Mouse (Mus musculus): ENCODE results near the gene Plscr3. TPM values are rescaled to one million over a fixed set of nuclear protein-coding genes. Genes with fewer than 3 reads are reported as not detected.
A peak's percentile ranks its signal among the peaks of the same experiment; 100 is the strongest.

The Plscr3 gene
- total and polyA plus RNA-seq, 3 experiments, result 2.5 to 15.3 (median 2.9) TPM

- peak; percentile 43 for TF ChIP-seq HCFC1 (IDR thresholded peaks at IDR 0.05; ENCODE audit: low read depth, low read length)
- TF ChIP-seq CHD1 (IDR thresholded peaks at IDR 0.05; ENCODE audit: low read depth, low read length), result no peak; the same call in 1 of the 2 replicates
- no peak for TF ChIP-seq GABPA (IDR thresholded peaks at IDR 0.05; ENCODE audit: insufficient replicate concordance, low read depth, low read length)
- TF ChIP-seq CTCF (conservative IDR thresholded peaks at IDR 0.05 in 1 of 2, IDR thresholded peaks at IDR 0.05 in 1 of 2; ENCODE audit: low read depth in 2 of 2, low read length in 2 of 2), result peak in 1 of 2 experiments; percentile 98; a peak in 2 of 4 replicates
- peak; percentile 60 for TF ChIP-seq SIN3A (IDR thresholded peaks at IDR 0.05; ENCODE audit: low read length)
- peak; percentile 63 for TF ChIP-seq TCF12 (IDR thresholded peaks at IDR 0.05; ENCODE audit: low read depth, low read length)
- TF ChIP-seq TBP (conservative IDR thresholded peaks at IDR 0.05; ENCODE audit: low read depth, low read length), result no peak
- no peak for TF ChIP-seq PAX5 (IDR thresholded peaks at IDR 0.05; ENCODE audit: low read length)
- TF ChIP-seq MYC (IDR thresholded peaks at IDR 0.05; ENCODE audit: low read depth, low read length), result peak; percentile 84; the same call in 1 of the 2 replicates
- no peak for TF ChIP-seq EP300 (IDR thresholded peaks at IDR 0.05; ENCODE audit: low read length)
These were observed 42.2 kb upstream of the Plscr3 start (continued) for GRCm38 (mm10) chr11:69803786-69804651.

- no peak overlapping the region for H3K27ac ChIP-seq (ENCODE audit: insufficient read depth, low read depth)
- H3K27me3 ChIP-seq (replicated peaks), result peaks cover 55% of the 10 kb centered on the region
- no peak overlapping the region for H3K4me2 ChIP-seq (ENCODE audit: insufficient read depth, low read depth, poor library complexity, severe bottlenecking)
- no peak overlapping the region for H3K9ac ChIP-seq (ENCODE audit: insufficient read depth, low read depth)
- DNase-seq (ENCODE audit: extremely low read depth), result no peak
- in situ Hi-C loops (cut with MboI; ENCODE audit: low pct_ligation_motif_present, low pct_unique_long_range_greater_than_20kb, low sequenced_read_pairs) (loop anchor here (5.0 kb wide), 1 partner anchor 73 kb away; the partner anchor contains the start of gene Tmem95), dilution Hi-C loops (cut with MboI; ENCODE audit: extremely low pct_ligation_motif_present, extremely low pct_unique_long_range_greater_than_20kb, low sequenced_read_pairs) (no loop called here)
- H3K9me3 ChIP-seq (replicated peaks; ENCODE audit: low read length), result peaks cover 24% of the 10 kb centered on the region
- peaks cover 8 to 33% of the 10 kb centered on the region in 2 experiments; a peak in 3 of 4 replicates for H3K4me1 ChIP-seq (ENCODE audit: control insufficient read depth in 1 of 2, insufficient read depth in 2 of 2)
- no peaks in the 10 kb centered on the region for H3K79me2 ChIP-seq (replicated peaks; ENCODE audit: control insufficient read depth, extremely low read depth, insufficient read depth, poor library complexity, severe bottlenecking)
- TF ChIP-seq MEF2A (IDR thresholded peaks at IDR 0.05; ENCODE audit: borderline replicate concordance, low read depth, low read length) (no peak), E2F4 (IDR thresholded peaks at IDR 0.05; ENCODE audit: insufficient replicate concordance, low read depth, low read length) (no peak)
- H3K4me3 ChIP-seq (replicated peaks in 1 of 3; ENCODE audit: low read depth in 2 of 3, low read length in 2 of 3, poor library complexity in 1 of 3), result no peak overlapping the region
- H3K36me3 ChIP-seq (replicated peaks in 1 of 2; ENCODE audit: control insufficient read depth in 1 of 2, insufficient read depth in 1 of 2, low read length in 1 of 2), result no peaks in the 10 kb centered on the region
These were observed 41.6 kb upstream of the Plscr3 start for GRCm38 (mm10) chr11:69804652-69804940.

GRCm38 (mm10) chr11:69804972-69805909 is 40.9 kb upstream of the Plscr3 start, which contains the start of gene Tmem102:
Gene Tmem102, minus strand, starts transcription at chr11:69805624.
- dilution Hi-C loops (cut with MboI; ENCODE audit: extremely low pct_ligation_motif_present, extremely low pct_unique_long_range_greater_than_20kb, low sequenced_read_pairs) (no loop called here), in situ Hi-C loops (cut with MboI; ENCODE audit: low pct_ligation_motif_present, low pct_unique_long_range_greater_than_20kb, low sequenced_read_pairs) (loop anchor here (5.0 kb wide), 1 partner anchor 72 kb away; the partner anchor contains the start of gene Tmem95)
- Histone ChIP-seq H3K4me3 (replicated peaks in 1 of 3; ENCODE audit: low read depth in 2 of 3, low read length in 2 of 3, poor library complexity in 1 of 3) (no peak within 1 kb of the TSS), H3K4me1 (ENCODE audit: control insufficient read depth in 1 of 2, insufficient read depth in 2 of 2) (peaks cover 5 to 29% of the 10 kb centered on the region in 2 experiments; a peak in 3 of 4 replicates), H3K9ac (ENCODE audit: insufficient read depth, low read depth) (no peak within 1 kb of the TSS), H3K9me3 (replicated peaks; ENCODE audit: low read length) (peaks cover 22% of the 10 kb centered on the region), H3K36me3 (replicated peaks in 1 of 2; ENCODE audit: control insufficient read depth in 1 of 2, insufficient read depth in 1 of 2, low read length in 1 of 2) (no peaks in the 10 kb centered on the region), H3K27ac (ENCODE audit: insufficient read depth, low read depth) (no peak within 1 kb of the TSS), H3K4me2 (ENCODE audit: insufficient read depth, low read depth, poor library complexity, severe bottlenecking) (no peak within 1 kb of the TSS), H3K79me2 (replicated peaks; ENCODE audit: control insufficient read depth, extremely low read depth, insufficient read depth, poor library complexity, severe bottlenecking) (no peaks in the 10 kb centered on the region), H3K27me3 (replicated peaks) (peaks cover 59% of the 10 kb centered on the region)
- DNase-seq (ENCODE audit: extremely low read depth), result no peak
- TF ChIP-seq IRF4 (IDR thresholded peaks at IDR 0.05; ENCODE audit: low read depth, low read length), result no peak
- TF ChIP-seq CHD1 (IDR thresholded peaks at IDR 0.05; ENCODE audit: low read depth, low read length), result no peak
- TF ChIP-seq CTCF (conservative IDR thresholded peaks at IDR 0.05 in 1 of 2, IDR thresholded peaks at IDR 0.05 in 1 of 2; ENCODE audit: low read depth in 2 of 2, low read length in 2 of 2), result 0 out of 4 replicates have a peak, but pooled peaks of 1 of the 2 experiments have one; percentile 4
- no peak for TF ChIP-seq POLR2A (IDR thresholded peaks at IDR 0.05; ENCODE audit: low read depth, low read length)
